ENCODE assay signal across 8 mouse cellular contexts in the genomic region with DNA sequence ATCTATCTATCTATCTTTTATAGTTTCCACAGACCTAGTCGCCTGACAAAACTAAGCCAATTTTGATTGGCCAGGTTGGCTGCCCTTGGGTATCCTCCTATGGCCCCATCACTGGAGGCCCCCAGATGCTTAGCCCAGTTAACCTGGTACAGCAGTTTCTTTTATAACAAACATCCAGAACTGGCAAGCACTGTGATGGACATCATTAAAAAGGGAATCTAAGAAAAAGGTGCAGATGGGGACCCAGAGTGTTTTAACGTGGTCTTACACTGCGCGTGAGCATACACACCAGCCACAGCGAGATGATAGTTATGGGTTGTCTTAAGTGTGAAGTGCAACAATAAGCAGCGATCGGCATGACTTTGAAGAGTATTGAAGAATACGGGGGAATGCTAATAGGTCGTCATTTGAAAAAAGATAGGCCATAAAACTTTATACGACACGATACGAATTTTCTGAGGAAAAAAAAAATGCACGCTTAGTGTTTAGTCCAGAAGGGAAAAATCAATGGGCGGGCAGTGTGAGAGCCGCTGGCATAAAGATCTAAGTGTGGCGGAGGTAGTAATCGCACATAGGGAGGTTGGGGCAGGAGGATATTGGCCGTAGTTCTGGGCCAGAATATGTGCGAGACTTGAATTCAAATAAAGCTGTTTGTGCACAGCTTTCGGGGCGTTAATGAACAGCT. TPM values are rescaled to one million over a fixed set of nuclear protein-coding genes. Genes with fewer than 3 reads are reported as not detected.
DNase-seq lines count a peak whose midpoint lies in the region; ATAC-seq lines count a peak whose summit lies in the region.

No protein-coding gene starts in this region.

- H3K27me3 ChIP-seq in hindbrain, embryonic 13.5 days = no peaks in the 10 kb centered on the region
- H3K27me3 ChIP-seq in midbrain, embryonic 11.5 days (ENCODE audit: control insufficient read depth, insufficient read depth, low read length) = no peaks in the 10 kb centered on the region

- peak overlapping the region; percentile 93 for H3K27ac ChIP-seq in hindbrain, embryonic 13.5 days
- H3K27ac ChIP-seq in midbrain, embryonic 11.5 days (ENCODE audit: low read depth, low read length) = peak overlapping the region; percentile 82

- intact Hi-C loops in heart, postnatal 36 days (cut with DNase I) = no loop called here

- peak overlapping the region; percentile 88 for H3K9ac ChIP-seq in hindbrain, embryonic 13.5 days
- H3K9ac ChIP-seq in midbrain, embryonic 11.5 days (ENCODE audit: low read length) = peak overlapping the region; percentile 89

- H3K4me3 ChIP-seq in hindbrain, embryonic 13.5 days = peak overlapping the region; percentile 61
- peak overlapping the region; percentile 61 for H3K4me3 ChIP-seq in midbrain, embryonic 11.5 days (ENCODE audit: low read depth, low read length)

- no peak; the same call in 1 of the 2 replicates for ATAC-seq in hindbrain, embryonic 13.5 days (ENCODE audit: low FRiP score)
- no peak for ATAC-seq in midbrain, embryonic 11.5 days (ENCODE audit: low FRiP score)

- WGBS in hindbrain, embryonic 13.5 days = 18% methylated on average over 21 of the region's 21 CpGs
- WGBS in midbrain, embryonic 11.5 days = 19% methylated on average over 21 of the region's 21 CpGs

- H3K4me1 ChIP-seq in hindbrain, embryonic 13.5 days (replicated peaks) = peaks cover 18% of the 10 kb centered on the region
- peaks cover 12% of the 10 kb centered on the region for H3K4me1 ChIP-seq in midbrain, embryonic 11.5 days (ENCODE audit: control insufficient read depth, insufficient read depth, low read length)

- H3K4me2 ChIP-seq in hindbrain, embryonic 13.5 days = peak overlapping the region; percentile 93
- H3K4me2 ChIP-seq in midbrain, embryonic 11.5 days = peak overlapping the region; percentile 94

- H3K36me3 ChIP-seq in hindbrain, embryonic 13.5 days = peaks cover 31% of the 10 kb centered on the region
- peaks cover 6% of the 10 kb centered on the region for H3K36me3 ChIP-seq in midbrain, embryonic 11.5 days (ENCODE audit: control insufficient read depth, insufficient read depth, low read length)

- peak; percentile 86 for DNase-seq in heart, adult 11 months
- no peak for DNase-seq in heart, postnatal 36 days
- peak; percentile 14 for DNase-seq in MN1 (ENCODE audit: low spot score)
- peak; percentile 94 for DNase-seq in midbrain, embryonic 11.5 days (ENCODE audit: low spot score, missing footprints)
- DNase-seq in B cell, adult 2 months = no peak
- DNase-seq in urinary bladder, postnatal 10 days (ENCODE audit: low spot score) = no peak
- DNase-seq in adrenal gland, postnatal 4 days (ENCODE audit: low spot score in 2 of 2) = no peak

- no peaks in the 10 kb centered on the region for H3K9me3 ChIP-seq in hindbrain, embryonic 13.5 days
- H3K9me3 ChIP-seq in midbrain, embryonic 11.5 days (ENCODE audit: control insufficient read depth, low read length) = no peaks in the 10 kb centered on the region

RNA-seq across cellular contexts. Expression of gene Szt2, which starts 49.7 kb away (rescaled TPM):
- 10 to 100 TPM; 11.2 to 12.9 TPM for total RNA-seq in heart, postnatal 36 days (2021)
- 10.6 and 10.9 TPM in 2 replicates for polyA plus RNA-seq in hindbrain, embryonic 13.5 days (2015; fragmentation: Nextera tagmentation; extraction: Ambion mirVana)
- polyA plus RNA-seq in midbrain, embryonic 11.5 days (2014; fragmentation: Nextera tagmentation; extraction: Ambion mirVana) = 7.8 and 8.2 TPM in 2 replicates
- 10 to 100 TPM; 38.6 to 39.3 TPM for total RNA-seq in adrenal gland, postnatal 4 days (2021)

RNA-seq across cellular contexts. Expression of gene Med8, which starts 49.8 kb away (rescaled TPM):
- 10 to 100 TPM; 36.7 to 44.2 TPM for total RNA-seq in heart, postnatal 36 days (2021)
- 118 and 124 TPM in 2 replicates for polyA plus RNA-seq in hindbrain, embryonic 13.5 days (2015; fragmentation: Nextera tagmentation; extraction: Ambion mirVana)
- 166 and 176 TPM in 2 replicates for polyA plus RNA-seq in midbrain, embryonic 11.5 days (2014; fragmentation: Nextera tagmentation; extraction: Ambion mirVana)
- 10 to 100 TPM; 76.5 to 78.8 TPM for total RNA-seq in adrenal gland, postnatal 4 days (2021)

Comparison
In these comparisons a context has a peak if more than half of its experiments do, and no peak if none do; other contexts are left out.
1. DNase-seq: peak in heart, adult 11 months (single experiment), MN1 (single experiment) and midbrain, embryonic 11.5 days (single experiment); none in heart, postnatal 36 days (0 of 2), B cell, adult 2 months (0 of 2), urinary bladder, postnatal 10 days (single experiment) and adrenal gland, postnatal 4 days (0 of 2).